Mouse (Mus musculus): Measurements from ENCODE around the gene Spon1.

Gene Spon1

GRCm38 (mm10) chr7:114018861-114019260 is 253.1 kb downstream of the Spon1 start:
- TF ChIP-seq GATA4 (IDR thresholded peaks at IDR 0.05; ENCODE audit: insufficient replicate concordance, low read length): no peak

GRCm38 (mm10) chr7:114020057-114020703 is 254.4 kb downstream of the Spon1 start:
- no peak; the same call in 1 of the 2 replicates for TF ChIP-seq GATA4 (IDR thresholded peaks at IDR 0.05; ENCODE audit: insufficient replicate concordance, low read length)

GRCm38 (mm10) chr7:114020704-114021093 is 254.9 kb downstream of the Spon1 start:
- TF ChIP-seq GATA4 (IDR thresholded peaks at IDR 0.05; ENCODE audit: insufficient replicate concordance, low read length): no peak

- TF ChIP-seq GATA4 (IDR thresholded peaks at IDR 0.05; ENCODE audit: insufficient replicate concordance, low read length): no peak
Observed at GRCm38 (mm10) chr7:114026923-114027322, 261.1 kb downstream of the Spon1 start.

DNA sequence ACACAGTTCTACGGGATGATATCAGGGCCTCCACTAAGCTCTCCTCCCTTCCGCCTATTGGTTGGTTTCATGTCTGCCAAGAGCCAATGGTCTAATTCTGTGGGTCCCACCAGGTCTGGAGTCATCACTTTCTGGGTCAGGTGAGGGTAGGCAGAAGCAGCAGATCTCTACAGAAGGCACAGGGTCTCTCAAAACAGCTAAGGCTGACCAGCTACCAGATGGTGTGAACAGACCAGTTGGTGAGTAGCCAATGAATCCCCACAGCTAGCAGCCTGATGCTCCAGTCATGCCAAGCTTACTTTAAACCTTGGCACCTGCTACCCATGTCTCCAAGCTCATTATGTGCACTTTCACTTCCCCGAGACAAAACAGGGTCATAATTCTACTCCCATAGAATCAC is 261.6 kb downstream of the Spon1 start:
- TF ChIP-seq GATA4 (IDR thresholded peaks at IDR 0.05; ENCODE audit: insufficient replicate concordance, low read length): no peak

- no peak for TF ChIP-seq GATA4 (IDR thresholded peaks at IDR 0.05; ENCODE audit: insufficient replicate concordance, low read length)
Observed at GRCm38 (mm10) chr7:114028828-114029227, 263.0 kb downstream of the Spon1 start.

- TF ChIP-seq GATA4 (IDR thresholded peaks at IDR 0.05; ENCODE audit: insufficient replicate concordance, low read length): no peak
Observed at GRCm38 (mm10) chr7:114029596-114029995, 263.8 kb downstream of the Spon1 start.

GRCm38 (mm10) chr7:114037237-114037636 is 271.4 kb downstream of the Spon1 start:
- no peak for TF ChIP-seq GATA4 (IDR thresholded peaks at IDR 0.05; ENCODE audit: insufficient replicate concordance, low read length)

DNA sequence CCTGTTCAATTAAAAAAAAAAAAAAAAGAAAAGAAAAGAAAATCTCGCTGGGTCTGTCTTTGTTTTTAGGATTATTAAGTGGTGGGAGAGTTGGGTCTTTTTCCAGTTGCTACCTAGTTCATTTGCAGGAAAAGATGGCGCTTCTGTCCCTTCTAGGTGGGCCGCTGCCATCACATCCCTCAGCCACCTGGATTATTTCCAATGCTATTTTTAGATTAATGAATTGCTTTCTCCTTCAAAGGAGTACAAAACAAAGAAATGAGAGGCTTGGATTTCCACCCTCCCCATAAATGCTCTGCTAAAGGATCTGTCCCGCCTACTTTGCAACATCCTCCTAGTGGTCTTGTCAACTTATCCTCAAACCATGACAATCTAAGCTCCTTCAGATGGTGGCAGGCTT is 275.6 kb downstream of the Spon1 start:
- no peak for TF ChIP-seq GATA4 (IDR thresholded peaks at IDR 0.05; ENCODE audit: insufficient replicate concordance, low read length)

DNA sequence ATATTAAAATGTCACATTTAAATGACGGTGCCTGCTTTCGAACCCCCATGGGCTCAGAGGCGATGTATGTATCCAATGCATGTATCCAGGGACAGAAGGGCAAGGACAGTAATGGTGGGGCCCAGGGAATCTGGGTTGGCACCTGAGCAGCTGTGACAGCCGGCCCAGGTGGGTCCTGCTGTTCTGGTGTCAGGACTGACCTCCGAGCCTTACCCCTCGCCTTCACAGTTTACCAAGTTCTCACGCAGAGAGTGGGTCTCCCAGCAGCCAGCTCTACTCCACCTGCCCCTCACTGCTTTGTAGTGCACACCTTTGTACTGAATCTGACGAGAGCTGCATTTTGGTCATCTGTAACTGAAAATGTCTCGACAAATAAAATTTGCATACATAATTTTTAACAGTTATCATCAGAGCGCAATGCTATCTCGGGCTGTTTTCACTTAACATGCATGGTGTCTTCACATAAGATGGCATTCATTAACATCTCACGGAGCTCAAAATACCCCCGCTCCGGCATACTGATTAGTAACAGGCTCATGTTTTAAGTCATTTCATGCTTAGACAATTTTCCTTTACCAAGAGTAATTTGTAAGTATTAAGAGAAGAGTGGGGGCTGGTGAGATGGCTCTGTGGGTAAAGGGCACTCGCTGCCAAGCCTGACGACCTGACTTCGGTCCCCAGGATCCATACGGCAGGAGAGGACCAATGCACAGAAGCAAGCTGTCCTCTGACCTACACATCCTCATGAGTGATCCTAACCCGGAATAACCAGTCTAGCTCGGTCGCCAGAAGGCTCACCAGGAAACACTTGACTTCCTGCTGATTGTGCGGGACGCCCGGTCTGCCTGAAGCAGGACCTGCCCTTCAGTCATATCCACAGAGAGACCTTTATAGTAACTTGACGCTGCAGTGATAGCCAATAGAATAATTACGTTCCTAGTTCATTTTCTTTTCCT is 277.5 kb downstream of the Spon1 start:
- peak; percentile 73; the same call in 1 of the 2 replicates for TF ChIP-seq GATA4 (IDR thresholded peaks at IDR 0.05; ENCODE audit: insufficient replicate concordance, low read length)

DNA sequence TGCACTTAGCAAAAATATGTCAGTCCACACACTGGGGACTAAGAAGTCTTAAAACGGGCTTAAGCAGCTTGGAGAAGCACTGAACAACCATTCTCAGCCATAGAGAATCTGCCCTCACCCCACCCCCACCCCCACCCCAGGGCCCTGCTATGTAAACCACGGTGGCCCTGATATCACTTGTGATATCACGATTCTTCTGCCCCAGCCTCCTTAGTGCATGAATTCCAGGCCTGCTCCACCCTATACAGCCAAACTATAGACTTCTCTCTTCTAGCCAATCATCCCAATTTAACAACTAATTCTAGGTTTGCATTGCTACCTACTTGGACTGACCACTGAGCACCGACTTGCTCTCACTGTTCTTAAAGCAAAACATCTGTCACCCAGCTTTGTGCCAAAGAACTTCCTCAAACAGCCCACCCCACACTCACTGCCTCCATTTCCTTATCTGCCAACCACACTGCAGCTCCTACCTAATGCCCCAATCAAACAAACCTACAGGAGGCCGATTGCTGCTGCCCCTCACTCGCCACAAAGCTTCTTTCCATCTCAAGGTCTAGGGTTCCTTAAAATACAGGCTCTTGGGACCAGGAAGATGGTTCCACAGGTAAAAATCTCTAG is 278.2 kb downstream of the Spon1 start:
- no peak for TF ChIP-seq GATA4 (IDR thresholded peaks at IDR 0.05; ENCODE audit: insufficient replicate concordance, low read length)

DNA sequence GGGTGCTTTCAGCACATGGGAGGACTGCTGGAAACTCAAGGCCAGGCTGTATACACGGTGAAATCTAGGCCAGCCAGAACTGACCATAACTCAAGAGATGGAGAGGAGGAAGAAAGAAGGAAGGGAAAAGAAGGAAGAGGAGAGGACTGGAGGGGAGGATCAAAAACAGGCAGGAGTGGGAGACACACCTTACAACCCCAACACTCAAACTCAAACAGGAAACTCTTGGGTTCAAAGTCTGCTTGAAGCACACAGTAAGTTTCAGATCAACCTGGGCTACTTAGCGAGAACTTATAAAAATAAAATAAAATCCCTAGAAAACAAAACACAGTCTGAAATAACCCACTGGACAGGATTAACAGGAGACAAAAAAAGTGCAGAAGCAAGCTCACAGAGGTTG is 280.0 kb downstream of the Spon1 start:
- TF ChIP-seq GATA4 (IDR thresholded peaks at IDR 0.05; ENCODE audit: insufficient replicate concordance, low read length): no peak

DNA sequence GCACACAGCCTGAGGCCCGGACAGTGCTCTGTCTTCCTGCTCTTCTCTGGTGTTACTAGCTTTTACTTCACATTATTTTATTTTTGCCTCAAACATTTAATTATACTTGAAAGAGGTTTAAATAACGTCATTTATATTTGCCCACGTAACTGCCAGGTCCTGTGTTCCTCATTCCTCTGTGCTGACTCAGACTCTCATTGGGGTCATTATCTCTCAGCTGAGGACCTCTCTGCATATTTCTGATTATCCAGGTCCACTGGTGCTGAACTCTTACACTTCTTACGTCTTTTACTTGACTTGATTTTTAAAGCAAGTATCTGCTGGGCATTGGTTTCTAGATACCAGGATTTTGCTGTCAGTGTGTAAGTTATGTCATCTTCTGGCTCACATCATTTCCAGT is 287.9 kb downstream of the Spon1 start:
- TF ChIP-seq GATA4 (IDR thresholded peaks at IDR 0.05; ENCODE audit: insufficient replicate concordance, low read length): no peak

GRCm38 (mm10) chr7:114058166-114058565 is 292.4 kb downstream of the Spon1 start:
- TF ChIP-seq GATA4 (IDR thresholded peaks at IDR 0.05; ENCODE audit: insufficient replicate concordance, low read length): no peak

GRCm38 (mm10) chr7:114058927-114059441 is 293.2 kb downstream of the Spon1 start:
- no peak for TF ChIP-seq GATA4 (IDR thresholded peaks at IDR 0.05; ENCODE audit: insufficient replicate concordance, low read length)

All from liver, adult (tissue).